Mouse (Mus musculus): Measurements from ENCODE around the gene Paqr9.

Paqr9 gene

GRCm38 (mm10) chr9:95546679-95547078, 12.8 kb upstream of the Paqr9 start:
- no peak for DNase-seq (ENCODE audit: low spot score)

GRCm38 (mm10) chr9:95549626-95550411, 9.6 kb upstream of the Paqr9 start:
- no peak for DNase-seq (ENCODE audit: low spot score)

GRCm38 (mm10) chr9:95550856-95551774, 8.3 kb upstream of the Paqr9 start:
- DNase-seq (ENCODE audit: low spot score) = no peak

GRCm38 (mm10) chr9:95552175-95552705, 7.2 kb upstream of the Paqr9 start:
- no peak for DNase-seq (ENCODE audit: low spot score)

GRCm38 (mm10) chr9:95554231-95555221, 4.9 kb upstream of the Paqr9 start:
- DNase-seq (ENCODE audit: low spot score) = no peak

- no peak for DNase-seq (ENCODE audit: low spot score)
Observed at GRCm38 (mm10) chr9:95555233-95555740, 4.2 kb upstream of the Paqr9 start.

- DNase-seq (ENCODE audit: low spot score) = no peak
Observed at GRCm38 (mm10) chr9:95556067-95556512, 3.4 kb upstream of the Paqr9 start.

- no peak for DNase-seq (ENCODE audit: low spot score)
Observed at GRCm38 (mm10) chr9:95557722-95558121, 1.7 kb upstream of the Paqr9 start.

- no peak for DNase-seq (ENCODE audit: low spot score)
Observed at GRCm38 (mm10) chr9:95558726-95559058, 765 bp upstream of the Paqr9 start.

GRCm38 (mm10) chr9:95559936-95560735, 679 bp downstream of the Paqr9 start:
- no peak for DNase-seq (ENCODE audit: low spot score)

GRCm38 (mm10) chr9:95564047-95564446, 4.6 kb downstream of the Paqr9 start:
- no peak for DNase-seq (ENCODE audit: low spot score)

GRCm38 (mm10) chr9:95566394-95566793, 6.9 kb downstream of the Paqr9 start:
- no peak for DNase-seq (ENCODE audit: low spot score)

GRCm38 (mm10) chr9:95566931-95567330, 7.5 kb downstream of the Paqr9 start:
- DNase-seq (ENCODE audit: low spot score) = no peak

GRCm38 (mm10) chr9:95569249-95569648, 9.8 kb downstream of the Paqr9 start:
- DNase-seq (ENCODE audit: low spot score) = no peak

- no peak for DNase-seq (ENCODE audit: low spot score)
Observed at GRCm38 (mm10) chr9:95569966-95570365, 10.5 kb downstream of the Paqr9 start.

GRCm38 (mm10) chr9:95570604-95571003, 11.1 kb downstream of the Paqr9 start:
- no peak for DNase-seq (ENCODE audit: low spot score)

- DNase-seq (ENCODE audit: low spot score) = no peak
Observed at GRCm38 (mm10) chr9:95571494-95571893, 12.0 kb downstream of the Paqr9 start.

GRCm38 (mm10) chr9:95572558-95572957, 13.1 kb downstream of the Paqr9 start:
- no peak for DNase-seq (ENCODE audit: low spot score)

GRCm38 (mm10) chr9:95574116-95574515, 14.7 kb downstream of the Paqr9 start:
- no peak for DNase-seq (ENCODE audit: low spot score)

- no peak for DNase-seq (ENCODE audit: low spot score)
Observed at GRCm38 (mm10) chr9:95577502-95577901, 18.0 kb downstream of the Paqr9 start.
